Mouse (Mus musculus) bone marrow, adult 2 months (tissue): ENCODE results near the gene Ddx27.

Experiments
- CTCF ChIP-seq: fragments of 200-500 bp; IDR thresholded peaks from 2 replicates; pipeline ENCODE4 v1.5.1; 2011; ENCODE audit warnings: low read length, control low read depth; ENCODE audit not compliant: control insufficient read depth, insufficient read depth
- POLR2A ChIP-seq: fragments of 200-500 bp; IDR thresholded peaks from 2 replicates; pipeline ENCODE4 v1.6.1; 2011; ENCODE audit warnings: low read depth, mild to moderate bottlenecking, control low read depth, low read length, borderline replicate concordance; ENCODE audit not compliant: control insufficient read depth

DNA sequence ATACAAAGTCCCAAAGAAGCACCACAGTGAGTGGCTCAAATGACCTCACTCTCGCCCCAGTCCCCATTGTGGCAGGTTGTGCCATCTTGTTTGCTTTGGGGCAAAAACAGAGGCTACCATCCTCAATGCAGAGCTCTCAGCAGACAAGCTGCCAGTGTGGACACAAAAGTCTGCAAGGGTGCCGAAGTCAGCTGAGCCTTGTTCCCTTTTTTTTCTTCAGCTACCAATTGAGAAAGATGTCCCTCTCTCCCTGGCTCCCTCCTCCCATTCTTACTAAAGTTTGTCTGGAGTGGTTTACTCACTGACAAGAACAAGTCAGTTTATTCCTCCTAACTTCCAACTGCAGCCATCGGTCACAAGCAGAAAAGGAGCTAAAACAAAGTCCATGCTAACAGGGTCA is 38.6 kb upstream of the Ddx27 start:
- TF ChIP-seq CTCF, result no peak
- no peak for TF ChIP-seq POLR2A
